ENCODE assay signal across 18 mouse cellular contexts in genomic region chr11:103338671-103339070, GRCm38 (mm10). TPM values are rescaled to one million over a fixed set of nuclear protein-coding genes. Genes with fewer than 3 reads are reported as not detected.
DNase-seq lines count a peak whose midpoint lies in the region; ATAC-seq and TF ChIP-seq lines count a peak whose summit lies in the region.
"Had no signal": no experiment of that assay in that cellular context is flagged by ENCODE, and none has a peak within 500 bp of the region (broad histone marks: within the 10 kb centered on the region; RNA-seq: fewer than 3 reads in every experiment).

No protein-coding gene starts in this region.

- H3K9ac ChIP-seq in stomach, embryonic 16.5 days (ENCODE audit: low read length), result no peak overlapping the region
- no peak overlapping the region for H3K9ac ChIP-seq in stomach, postnatal 0 days (ENCODE audit: low read length)
- H3K9ac ChIP-seq: embryonic facial prominence, embryonic 12.5 days; forebrain, embryonic 15.5 days; heart, embryonic 15.5 days had no signal

- no peaks in the 10 kb centered on the region for H3K9me3 ChIP-seq in stomach, embryonic 16.5 days (replicated peaks; ENCODE audit: control insufficient read depth, low read length)
- no peaks in the 10 kb centered on the region for H3K9me3 ChIP-seq in stomach, postnatal 0 days (ENCODE audit: control insufficient read depth, low read length)
- H3K9me3 ChIP-seq: embryonic facial prominence, embryonic 12.5 days; forebrain, embryonic 15.5 days; heart, embryonic 10.5 days; heart, embryonic 15.5 days had no signal

- no peaks in the 10 kb centered on the region for H3K36me3 ChIP-seq in stomach, embryonic 16.5 days (ENCODE audit: control insufficient read depth, insufficient read depth, low read length)
- H3K36me3 ChIP-seq in stomach, postnatal 0 days (ENCODE audit: control insufficient read depth, insufficient read depth, low read length), result 0 out of 2 replicates have a peak, but pooled peaks cover 2% of the 10 kb centered on the region
- H3K36me3 ChIP-seq: embryonic facial prominence, embryonic 12.5 days; forebrain, embryonic 15.5 days; heart, embryonic 10.5 days; heart, embryonic 15.5 days had no signal

- no peak for ATAC-seq in stomach, embryonic 16.5 days (ENCODE audit: insufficient read depth, low FRiP score)
- ATAC-seq in stomach, postnatal 0 days (ENCODE audit: low FRiP score, low TSS enrichment), result no peak
- ATAC-seq: forebrain, embryonic 15.5 days had no signal

- no peak overlapping the region for H3K4me3 ChIP-seq in stomach, embryonic 16.5 days (replicated peaks; ENCODE audit: low read length)
- no peak overlapping the region for H3K4me3 ChIP-seq in stomach, postnatal 0 days (ENCODE audit: low read depth, low read length)
- H3K4me3 ChIP-seq: embryonic facial prominence, embryonic 12.5 days; forebrain, embryonic 15.5 days; heart, embryonic 10.5 days; heart, embryonic 15.5 days had no signal

- H3K4me2 ChIP-seq in stomach, embryonic 16.5 days (ENCODE audit: low read depth, low read length), result no peak overlapping the region
- no peak overlapping the region for H3K4me2 ChIP-seq in stomach, postnatal 0 days (replicated peaks; ENCODE audit: low read depth)
- H3K4me2 ChIP-seq: embryonic facial prominence, embryonic 12.5 days; forebrain, embryonic 15.5 days; heart, embryonic 15.5 days had no signal

- peaks cover 7% of the 10 kb centered on the region; the same call in 1 of the 2 replicates for H3K27me3 ChIP-seq in stomach, embryonic 16.5 days (ENCODE audit: control insufficient read depth, insufficient read depth, low read length)
- H3K27me3 ChIP-seq in stomach, postnatal 0 days (ENCODE audit: control insufficient read depth, insufficient read depth, low read length), result no peaks in the 10 kb centered on the region

- 93% methylated on average over 6 of the region's 6 CpGs for WGBS in stomach, embryonic 16.5 days
- WGBS in stomach, postnatal 0 days, result 89% methylated on average over 6 of the region's 6 CpGs

- H3K4me1 ChIP-seq in stomach, embryonic 16.5 days (ENCODE audit: control insufficient read depth, insufficient read depth, low read length), result peaks cover 24% of the 10 kb centered on the region
- H3K4me1 ChIP-seq in stomach, postnatal 0 days (replicated peaks; ENCODE audit: control insufficient read depth, insufficient read depth), result peaks cover 2% of the 10 kb centered on the region; the same call in 1 of the 2 replicates

- peak; percentile 73 for DNase-seq in kidney, adult 11 months
- DNase-seq in kidney, postnatal 4 days, result no peak
- DNase-seq in stomach, postnatal 0 days (ENCODE audit: low spot score), result no peak
- peak; percentile 55 for DNase-seq in kidney, postnatal 14 days
- DNase-seq in spleen, postnatal 4 days (ENCODE audit: low spot score in 2 of 2), result no peak
- no peak for DNase-seq in cerebellum, adult 11 months
- DNase-seq: adrenal gland, postnatal 10 days; cerebellum, adult 11-12 months; cerebellum, adult 9-10 months; cerebellum, postnatal 25 days; gastrocnemius, postnatal 36 days; heart, adult 18-20 months; heart, postnatal 14 days had no signal

- TF ChIP-seq EP300 in stomach, postnatal 0 days (optimal IDR thresholded peaks at IDR 0.05), result no peak

- no peak for TF ChIP-seq CTCF in stomach, postnatal 0 days (IDR thresholded peaks at IDR 0.05; ENCODE audit: low read depth)

- H3K27ac ChIP-seq in stomach, embryonic 16.5 days (ENCODE audit: low read length), result 0 out of 2 replicates have a peak overlapping the region, but pooled peaks have one; percentile 61
- no peak overlapping the region; the same call in none of the 2 replicates for H3K27ac ChIP-seq in stomach, postnatal 0 days (replicated peaks)
- H3K27ac ChIP-seq: embryonic facial prominence, embryonic 12.5 days; forebrain, embryonic 15.5 days; heart, embryonic 10.5 days; heart, embryonic 15.5 days had no signal

RNA-seq across cellular contexts. Expression of gene Arhgap27, which starts 24.8 kb away (rescaled TPM):
- 19.1 and 22.0 TPM in 2 replicates for polyA plus RNA-seq in stomach, embryonic 16.5 days (2015; fragmentation: Nextera tagmentation; extraction: Ambion mirVana)
- 18.2 and 22.1 TPM in 2 replicates for polyA plus RNA-seq in stomach, postnatal 0 days (2015; fragmentation: Nextera tagmentation; extraction: Ambion mirVana)

Comparison
In these comparisons a context has a peak if more than half of its experiments do, and no peak if none do; other contexts are left out.
1. DNase-seq: peak in kidney, adult 11 months (single experiment) and kidney, postnatal 14 days (single experiment); none in kidney, postnatal 4 days (0 of 2), stomach, postnatal 0 days (single experiment), spleen, postnatal 4 days (0 of 2) and cerebellum, adult 11 months (single experiment).